Mouse (Mus musculus): ENCODE measurements at regions not wholly inside any gene's neighbourhood (a gene's known extent, or its start where the extent isn't known, plus 50 kb on each side); places are given as distances from the start of the nearest gene placed in this dataset.

DNA sequence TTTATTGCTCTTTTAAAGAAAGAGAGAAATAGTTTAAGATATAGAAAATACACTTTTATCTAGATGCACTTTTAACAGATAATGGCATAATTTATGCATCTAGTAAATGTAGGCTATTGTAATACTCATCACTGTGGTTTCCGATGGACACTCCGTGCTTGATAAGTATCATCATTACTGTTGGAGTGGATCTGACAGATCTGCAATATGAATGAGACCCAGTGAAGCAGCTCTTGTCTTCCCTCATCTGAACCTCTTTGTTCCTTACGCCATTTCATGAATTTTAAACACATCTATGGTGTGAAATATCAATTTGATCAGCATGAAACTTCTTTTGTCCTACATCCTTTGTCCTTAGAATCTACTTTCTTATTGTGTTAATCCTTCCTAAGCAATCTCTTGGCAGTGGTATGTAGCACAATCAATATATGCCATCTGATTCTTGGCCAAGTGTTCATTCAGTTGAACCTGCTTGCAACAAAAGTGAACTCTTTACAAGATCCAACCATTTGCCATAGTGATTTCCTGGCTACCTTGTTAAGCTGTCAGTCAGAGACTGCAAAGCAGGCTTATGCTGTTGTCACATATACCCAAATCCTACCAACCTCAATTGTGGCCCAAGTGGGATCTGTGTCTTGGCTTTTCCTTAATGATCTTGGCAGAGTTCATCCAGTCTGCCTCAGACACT lies 452.0 kb upstream of the Dab2 start:
- WGBS = 92% methylated on average over 3 of the region's 3 CpGs
- Histone ChIP-seq H3K36me3 (ENCODE audit: control insufficient read depth, insufficient read depth, low read length) (no peaks in the 10 kb centered on the region), H3K4me3 (ENCODE audit: insufficient read depth, low read depth, low read length) (no peak overlapping the region), H3K9ac (ENCODE audit: low read depth, low read length) (no peak overlapping the region), H3K27ac (replicated peaks; ENCODE audit: insufficient read depth, low read depth, low read length) (no peak overlapping the region), H3K4me1 (ENCODE audit: control insufficient read depth, insufficient read depth, low read length) (no peaks in the 10 kb centered on the region), H3K27me3 (ENCODE audit: control insufficient read depth, insufficient read depth, low read length) (no peaks in the 10 kb centered on the region), H3K79me2 (ENCODE audit: control insufficient read depth, insufficient read depth, low read length) (no peaks in the 10 kb centered on the region)
- peak; percentile 12 for DNase-seq (ENCODE audit: extremely low read depth, low read depth, low spot score)
- TF ChIP-seq POLR2A (IDR thresholded peaks at IDR 0.05; ENCODE audit: extremely low read depth, insufficient read depth, low read length) (no peak), CTCF (IDR thresholded peaks at IDR 0.05; ENCODE audit: low read depth, low read length) (no peak)

DNA sequence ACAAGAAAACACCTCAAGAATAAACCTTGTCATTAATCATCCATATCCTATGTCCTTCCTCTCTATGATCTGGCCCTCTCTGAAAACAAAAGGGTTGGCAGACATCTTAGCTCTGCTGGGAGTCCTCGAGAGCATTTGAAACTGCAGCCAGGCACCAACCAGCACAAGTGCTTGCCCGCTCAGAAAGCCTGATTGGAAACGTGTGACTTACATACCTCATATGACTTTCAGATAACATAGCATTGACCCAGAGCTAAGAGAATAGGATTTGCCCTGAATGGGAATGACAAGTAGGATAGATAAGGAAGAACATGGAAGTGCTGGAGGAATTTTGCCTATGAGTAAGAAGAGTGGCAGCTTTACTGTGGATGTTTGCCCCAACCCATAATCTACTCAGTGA lies 447.1 kb upstream of the Dab2 start:
- TF ChIP-seq CTCF (IDR thresholded peaks at IDR 0.05; ENCODE audit: low read depth, low read length) (no peak), POLR2A (IDR thresholded peaks at IDR 0.05; ENCODE audit: extremely low read depth, insufficient read depth, low read length) (no peak)
- no peaks in the 10 kb centered on the region for H3K79me2 ChIP-seq (ENCODE audit: control insufficient read depth, insufficient read depth, low read length)
- H3K4me3 ChIP-seq (ENCODE audit: insufficient read depth, low read depth, low read length) = no peak overlapping the region
- no peaks in the 10 kb centered on the region for H3K36me3 ChIP-seq (ENCODE audit: control insufficient read depth, insufficient read depth, low read length)
- DNase-seq (ENCODE audit: extremely low read depth, low read depth, low spot score) = no peak
- no peaks in the 10 kb centered on the region for H3K4me1 ChIP-seq (ENCODE audit: control insufficient read depth, insufficient read depth, low read length)
- no peak overlapping the region for H3K9ac ChIP-seq (ENCODE audit: low read depth, low read length)
- WGBS = 66% methylated on average over 3 of the region's 3 CpGs
- no peak overlapping the region for H3K27ac ChIP-seq (replicated peaks; ENCODE audit: insufficient read depth, low read depth, low read length)
- no peaks in the 10 kb centered on the region for H3K27me3 ChIP-seq (ENCODE audit: control insufficient read depth, insufficient read depth, low read length)

DNA sequence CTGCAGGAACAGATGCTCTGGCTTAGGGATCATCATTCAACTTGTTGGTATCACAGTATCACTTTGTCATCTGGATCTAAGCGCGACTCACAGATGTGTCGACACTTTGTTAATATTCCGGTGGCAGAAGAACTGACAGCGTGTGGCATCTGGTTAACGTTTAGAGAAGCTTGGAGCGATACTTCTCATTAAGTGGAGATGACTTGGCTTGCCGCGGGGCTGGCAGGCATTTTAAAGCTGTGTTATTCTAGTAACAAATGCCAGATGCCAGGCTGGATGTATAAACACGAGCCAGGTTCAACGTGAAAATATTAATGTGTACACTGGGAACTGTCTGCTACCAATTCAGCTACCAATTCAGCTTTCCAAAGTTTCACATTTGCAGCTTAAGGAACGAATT lies 430.3 kb upstream of the Dab2 start:
- H3K79me2 ChIP-seq (ENCODE audit: control insufficient read depth, insufficient read depth, low read length) = no peaks in the 10 kb centered on the region
- H3K27ac ChIP-seq (replicated peaks; ENCODE audit: insufficient read depth, low read depth, low read length) = no peak overlapping the region
- no peak overlapping the region for H3K4me3 ChIP-seq (ENCODE audit: insufficient read depth, low read depth, low read length)
- H3K4me1 ChIP-seq (ENCODE audit: control insufficient read depth, insufficient read depth, low read length) = no peaks in the 10 kb centered on the region
- TF ChIP-seq CTCF (IDR thresholded peaks at IDR 0.05; ENCODE audit: low read depth, low read length) (no peak), POLR2A (IDR thresholded peaks at IDR 0.05; ENCODE audit: extremely low read depth, insufficient read depth, low read length) (no peak)
- DNase-seq (ENCODE audit: extremely low read depth, low read depth, low spot score) = no peak
- WGBS = 75% methylated on average over 12 of the region's 12 CpGs
- no peak overlapping the region for H3K9ac ChIP-seq (ENCODE audit: low read depth, low read length)
- no peaks in the 10 kb centered on the region for H3K27me3 ChIP-seq (ENCODE audit: control insufficient read depth, insufficient read depth, low read length)
- H3K36me3 ChIP-seq (ENCODE audit: control insufficient read depth, insufficient read depth, low read length) = no peaks in the 10 kb centered on the region

DNA sequence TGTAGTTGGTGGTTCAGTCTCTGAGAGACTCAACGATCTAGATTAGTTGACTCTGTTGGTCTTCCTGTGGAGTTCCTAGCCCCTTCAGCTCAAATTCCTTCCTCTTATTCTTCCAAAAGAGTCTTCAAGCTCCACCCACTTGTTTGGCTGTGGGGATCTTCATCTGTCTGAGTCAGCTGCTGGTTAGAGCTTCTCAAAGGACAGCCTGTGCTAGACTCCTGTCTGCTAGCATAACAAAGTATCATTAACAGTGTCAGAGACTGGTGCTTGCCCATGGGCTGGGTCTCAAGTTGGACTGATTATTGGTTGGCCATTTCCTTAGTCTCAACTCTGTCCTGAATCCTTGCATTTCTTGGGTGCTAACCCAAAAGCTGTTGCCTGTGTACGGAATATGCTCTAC lies 429.7 kb upstream of the Dab2 start:
- no peak overlapping the region for H3K9ac ChIP-seq (ENCODE audit: low read depth, low read length)
- H3K4me1 ChIP-seq (ENCODE audit: control insufficient read depth, insufficient read depth, low read length) = no peaks in the 10 kb centered on the region
- no peak for TF ChIP-seq CTCF (IDR thresholded peaks at IDR 0.05; ENCODE audit: low read depth, low read length)
- no peak for TF ChIP-seq POLR2A (IDR thresholded peaks at IDR 0.05; ENCODE audit: extremely low read depth, insufficient read depth, low read length)
- peak; percentile 5 for DNase-seq (ENCODE audit: extremely low read depth, low read depth, low spot score)
- H3K27me3 ChIP-seq (ENCODE audit: control insufficient read depth, insufficient read depth, low read length) = no peaks in the 10 kb centered on the region
- WGBS = 72% methylated on average over 2 of the region's 2 CpGs
- no peaks in the 10 kb centered on the region for H3K79me2 ChIP-seq (ENCODE audit: control insufficient read depth, insufficient read depth, low read length)
- no peak overlapping the region for H3K4me3 ChIP-seq (ENCODE audit: insufficient read depth, low read depth, low read length)
- H3K36me3 ChIP-seq (ENCODE audit: control insufficient read depth, insufficient read depth, low read length) = no peaks in the 10 kb centered on the region
- H3K27ac ChIP-seq (replicated peaks; ENCODE audit: insufficient read depth, low read depth, low read length) = no peak overlapping the region

GRCm38 (mm10) chr15:5872042-5872441 lies 427.5 kb upstream of the Dab2 start:
- no peak overlapping the region for H3K9ac ChIP-seq (ENCODE audit: low read depth, low read length)
- H3K4me3 ChIP-seq (ENCODE audit: insufficient read depth, low read depth, low read length) = no peak overlapping the region
- H3K4me1 ChIP-seq (ENCODE audit: control insufficient read depth, insufficient read depth, low read length) = no peaks in the 10 kb centered on the region
- no peaks in the 10 kb centered on the region for H3K79me2 ChIP-seq (ENCODE audit: control insufficient read depth, insufficient read depth, low read length)
- peak; percentile 21 for DNase-seq (ENCODE audit: extremely low read depth, low read depth, low spot score)
- H3K27ac ChIP-seq (replicated peaks; ENCODE audit: insufficient read depth, low read depth, low read length) = no peak overlapping the region
- whole genome bisulfite sequencing = 75% methylated on average over 3 of the region's 3 CpGs
- TF ChIP-seq CTCF (IDR thresholded peaks at IDR 0.05; ENCODE audit: low read depth, low read length) (no peak), POLR2A (IDR thresholded peaks at IDR 0.05; ENCODE audit: extremely low read depth, insufficient read depth, low read length) (no peak)
- no peaks in the 10 kb centered on the region for H3K27me3 ChIP-seq (ENCODE audit: control insufficient read depth, insufficient read depth, low read length)
- H3K36me3 ChIP-seq (ENCODE audit: control insufficient read depth, insufficient read depth, low read length) = no peaks in the 10 kb centered on the region

DNA sequence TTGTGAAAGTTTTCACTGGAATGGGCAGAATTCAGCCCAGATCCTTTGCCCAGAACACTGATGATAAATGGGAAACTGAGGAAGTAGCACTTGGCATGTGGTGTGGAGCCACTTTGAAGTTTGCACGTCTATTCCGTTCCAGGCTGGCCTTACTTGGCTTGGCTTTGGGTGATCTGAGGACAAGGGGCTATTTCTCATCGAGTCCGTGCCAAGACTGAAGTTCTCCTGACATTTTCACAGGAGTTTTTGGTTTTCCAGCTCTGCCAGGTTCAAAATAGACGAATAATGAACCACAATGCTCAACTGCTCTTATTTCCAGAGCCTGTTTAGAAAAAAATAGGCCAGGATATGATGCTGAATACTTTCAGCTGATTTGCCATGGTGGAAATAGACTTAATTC lies 421.8 kb upstream of the Dab2 start:
- Histone ChIP-seq H3K79me2 (ENCODE audit: control insufficient read depth, insufficient read depth, low read length) (no peaks in the 10 kb centered on the region), H3K36me3 (ENCODE audit: control insufficient read depth, insufficient read depth, low read length) (no peaks in the 10 kb centered on the region), H3K27me3 (ENCODE audit: control insufficient read depth, insufficient read depth, low read length) (no peaks in the 10 kb centered on the region), H3K4me1 (ENCODE audit: control insufficient read depth, insufficient read depth, low read length) (no peaks in the 10 kb centered on the region), H3K27ac (replicated peaks; ENCODE audit: insufficient read depth, low read depth, low read length) (no peak overlapping the region), H3K9ac (ENCODE audit: low read depth, low read length) (no peak overlapping the region), H3K4me3 (ENCODE audit: insufficient read depth, low read depth, low read length) (no peak overlapping the region)
- TF ChIP-seq POLR2A (IDR thresholded peaks at IDR 0.05; ENCODE audit: extremely low read depth, insufficient read depth, low read length) (no peak), CTCF (IDR thresholded peaks at IDR 0.05; ENCODE audit: low read depth, low read length) (no peak)
- DNase-seq (ENCODE audit: extremely low read depth, low read depth, low spot score) = no peak
- WGBS = 81% methylated on average over 5 of the region's 5 CpGs
